Mouse (Mus musculus): ENCODE results near the gene Arl5b.

GRCm38 (mm10) chr2:15087308-15087707, 38.1 kb downstream of the Arl5b start:
- TF ChIP-seq GATA1 (IDR thresholded peaks at IDR 0.05; ENCODE audit: borderline replicate concordance, low read length), result no peak
- TF ChIP-seq FLI1 (IDR thresholded peaks at IDR 0.05; ENCODE audit: low read length), result no peak
